Mouse (Mus musculus) limb, embryonic 14.5 days (tissue): ENCODE results near the gene Cdc42ep5. TPM values are rescaled to one million over a fixed set of nuclear protein-coding genes. Genes with fewer than 3 reads are reported as not detected.

Experiments used
- ATAC-seq: fragments of 200-750 bp; cut with Nextera tagmentation; 2 replicates; pipeline ENCODE4 v1.8.0; 2017; ENCODE audit warnings: low read depth, moderate number of reproducible peaks, moderate TSS enrichment; ENCODE audit not compliant: low FRiP score
- DNase-seq: peaks from one replicate; pipeline ENCODE4 v3.0.0-alpha.2; 2015; ENCODE audit warnings: low spot score
- H3K27ac ChIP-seq: fragments of 300-500 bp; sonication (generic); replicated peaks from 2 replicates; pipeline ENCODE4 v1.5.1; 2014; ENCODE audit warnings: low read depth, mild to moderate bottlenecking, low read length, moderate library complexity, mixed read lengths
- H3K27me3 ChIP-seq: fragments of 300-500 bp; sonication (generic); 2 replicates; pipeline ENCODE4 v1.6.1; 2014; ENCODE audit warnings: low read length, mixed read lengths; ENCODE audit not compliant: control insufficient read depth, insufficient read depth
- H3K36me3 ChIP-seq: fragments of 300-500 bp; sonication (generic); 2 replicates; pipeline ENCODE4 v1.6.1; 2014; ENCODE audit warnings: mild to moderate bottlenecking, low read length, moderate library complexity, mixed read lengths; ENCODE audit not compliant: control insufficient read depth, insufficient read depth
- H3K4me1 ChIP-seq: fragments of 300-500 bp; sonication (generic); 2 replicates; pipeline ENCODE4 v1.6.1; 2014; ENCODE audit warnings: antibody characterized with exemption, low read length, mixed read lengths; ENCODE audit not compliant: control insufficient read depth, insufficient read depth
- H3K4me2 ChIP-seq: fragments of 300-500 bp; sonication (generic); replicated peaks from 2 replicates; pipeline ENCODE4 v1.6.1; 2014; ENCODE audit warnings: low read depth, mild to moderate bottlenecking, low read length, moderate library complexity; ENCODE audit not compliant: severe bottlenecking
- H3K4me3 ChIP-seq: fragments of 300-500 bp; sonication (generic); replicated peaks from 2 replicates; pipeline ENCODE4 v1.5.1; 2014; ENCODE audit warnings: low read length
- H3K9ac ChIP-seq: fragments of 300-500 bp; sonication (generic); 2 replicates; pipeline ENCODE4 v1.6.1; 2014; ENCODE audit warnings: mild to moderate bottlenecking, low read depth, low read length, moderate library complexity; ENCODE audit not compliant: severe bottlenecking
- H3K9me3 ChIP-seq: fragments of 300-500 bp; sonication (generic); 2 replicates; pipeline ENCODE4 v1.6.1; 2016; ENCODE audit warnings: low read length; ENCODE audit not compliant: control insufficient read depth
- POLR2A ChIP-seq: fragments of 200-500 bp; IDR thresholded peaks from 2 replicates; pipeline ENCODE4 v1.8.0; 2012; ENCODE audit warnings: inconsistent platforms, mild to moderate bottlenecking, moderate library complexity, borderline replicate concordance; ENCODE audit not compliant: insufficient read depth, insufficient read length; ENCODE audit errors: extremely low read depth
- WGBS: fragments of 180-500 bp; shearing (Covaris S2); extraction: QIAGEN DNeasy Blood & Tissue Kit; methylation state at CpG from one replicate; pipeline ENCODE4 v1.1.7; 2014; 5-methylcytosine and 5-hydroxymethylcytosine counted together
- polyA plus RNA-seq, 2 experiments: library from polyadenylated mRNA; depleted of rRNA in 1 of 2; stranded (reverse) in 1 of 2; unstranded in 1 of 2; fragments of >200 nt; fragmentation: Nextera tagmentation in 1 of 2; extraction: Ambion mirVana in 1 of 2; gene quantifications; 2 replicates each; pipeline versions ENCODE4 v1.2.1 to v1.2.3; 2012 to 2014

The Cdc42ep5 gene
- polyA plus RNA-seq, 2 experiments = 79.3 to 89.0 TPM

GRCm38 (mm10) chr7:4154976-4155375 is 9.7 kb downstream of the Cdc42ep5 start:
- TF ChIP-seq POLR2A = no peak
- Histone ChIP-seq H3K4me3 (no peak overlapping the region), H3K36me3 (peaks cover 11% of the 10 kb centered on the region), H3K9ac (no peak overlapping the region), H3K9me3 (no peaks in the 10 kb centered on the region), H3K27ac (no peak overlapping the region), H3K27me3 (peaks cover 11% of the 10 kb centered on the region; the same call in 1 of the 2 replicates), H3K4me1 (peaks cover 11% of the 10 kb centered on the region), H3K4me2 (no peak overlapping the region)
- ATAC-seq (no peak), DNase-seq (no peak)
- 61% methylated on average over 4 of the region's 4 CpGs for WGBS

- Histone ChIP-seq H3K36me3 (peaks cover 11% of the 10 kb centered on the region), H3K4me1 (peaks cover 13% of the 10 kb centered on the region), H3K4me3 (no peak overlapping the region), H3K27me3 (peaks cover 11% of the 10 kb centered on the region; the same call in 1 of the 2 replicates), H3K9me3 (no peaks in the 10 kb centered on the region), H3K9ac (no peak overlapping the region), H3K27ac (no peak overlapping the region; the same call in 1 of the 2 replicates), H3K4me2 (no peak overlapping the region)
- ATAC-seq = no peak
- 69% methylated on average over 5 of the region's 5 CpGs for WGBS
- no peak for DNase-seq
- TF ChIP-seq POLR2A = no peak
Measured at GRCm38 (mm10) chr7:4154356-4154755, 10.3 kb downstream of the Cdc42ep5 start.

- peaks cover 21% of the 10 kb centered on the region for H3K4me1 ChIP-seq
- H3K9me3 ChIP-seq = no peaks in the 10 kb centered on the region
- no peak overlapping the region for H3K9ac ChIP-seq
- no peak overlapping the region for H3K4me3 ChIP-seq
- TF ChIP-seq POLR2A = no peak
- DNase-seq = no peak
- H3K4me2 ChIP-seq = no peak overlapping the region
- peaks cover 11% of the 10 kb centered on the region; the same call in 1 of the 2 replicates for H3K27me3 ChIP-seq
- WGBS = 33% methylated on average over 17 of the region's 22 CpGs
- ATAC-seq = no peak
- H3K36me3 ChIP-seq = peaks cover 34% of the 10 kb centered on the region
- H3K27ac ChIP-seq = no peak overlapping the region
Measured at GRCm38 (mm10) chr7:4151241-4151640, 13.4 kb downstream of the Cdc42ep5 start.

- H3K4me3 ChIP-seq = 0 out of 2 replicates have a peak overlapping the region, but pooled peaks have one; percentile 52
- no peak for DNase-seq
- peaks cover 21% of the 10 kb centered on the region for H3K4me1 ChIP-seq
- WGBS = 17% methylated on average over 14 of the region's 14 CpGs
- H3K27ac ChIP-seq = no peak overlapping the region
- TF ChIP-seq POLR2A = no peak
- peaks cover 11% of the 10 kb centered on the region; the same call in 1 of the 2 replicates for H3K27me3 ChIP-seq
- H3K36me3 ChIP-seq = peaks cover 38% of the 10 kb centered on the region
- no peak for ATAC-seq
- no peak overlapping the region for H3K9ac ChIP-seq
- H3K4me2 ChIP-seq = peak overlapping the region; percentile 68; the same call in 1 of the 2 replicates
- H3K9me3 ChIP-seq = no peaks in the 10 kb centered on the region
Measured at GRCm38 (mm10) chr7:4150811-4151221, 13.8 kb downstream of the Cdc42ep5 start.

GRCm38 (mm10) chr7:4150059-4150541 is 14.6 kb downstream of the Cdc42ep5 start, which contains the start of gene Leng9:
Gene Leng9, minus strand, starts transcription at chr7:4150374.
- peak within 1 kb of the TSS; percentile 52 for H3K4me3 ChIP-seq
- ATAC-seq (no peak), DNase-seq (no peak)
- H3K4me2 ChIP-seq = peak within 1 kb of the TSS; percentile 68
- 4% methylated on average over 14 of the region's 14 CpGs for WGBS
- H3K4me1 ChIP-seq = peaks cover 21% of the 10 kb centered on the region
- H3K27ac ChIP-seq = peak within 1 kb of the TSS; percentile 86
- peaks cover 45% of the 10 kb centered on the region for H3K36me3 ChIP-seq
- no peak for TF ChIP-seq POLR2A
- H3K9ac ChIP-seq = peak within 1 kb of the TSS; percentile 77
- H3K9me3 ChIP-seq = no peaks in the 10 kb centered on the region
- H3K27me3 ChIP-seq = peaks cover 11% of the 10 kb centered on the region; the same call in 1 of the 2 replicates
